Mouse (Mus musculus): Measurements from ENCODE around the gene Elmo3. TPM values are rescaled to one million over a fixed set of nuclear protein-coding genes. Genes with fewer than 3 reads are reported as not detected.

Gene Elmo3
- polyA plus RNA-seq, 1 experiment from 2014 or later, result 14.8 TPM

GRCm38 (mm10) chr8:105331469-105331868 lies 26.1 kb downstream of the Elmo3 start:
- no peak overlapping the region for H3K9ac ChIP-seq (ENCODE audit: low read length)
- no peaks in the 10 kb centered on the region for H3K9me3 ChIP-seq (ENCODE audit: control insufficient read depth, low read length)
- H3K36me3 ChIP-seq (ENCODE audit: control insufficient read depth, insufficient read depth, low read length), result peaks cover 77% of the 10 kb centered on the region
- no peak for ATAC-seq (ENCODE audit: low read depth)
- H3K4me2 ChIP-seq (ENCODE audit: low read depth, low read length), result no peak overlapping the region
- H3K27me3 ChIP-seq (ENCODE audit: control insufficient read depth, insufficient read depth, low read depth, low read length), result no peaks in the 10 kb centered on the region
- H3K27ac ChIP-seq (ENCODE audit: low read length), result no peak overlapping the region
- 89% methylated on average over 22 of the region's 22 CpGs for WGBS
- peaks cover 10% of the 10 kb centered on the region for H3K4me1 ChIP-seq (replicated peaks; ENCODE audit: control insufficient read depth, insufficient read depth, low read length)
- H3K4me3 ChIP-seq (ENCODE audit: low read length), result no peak overlapping the region

DNA sequence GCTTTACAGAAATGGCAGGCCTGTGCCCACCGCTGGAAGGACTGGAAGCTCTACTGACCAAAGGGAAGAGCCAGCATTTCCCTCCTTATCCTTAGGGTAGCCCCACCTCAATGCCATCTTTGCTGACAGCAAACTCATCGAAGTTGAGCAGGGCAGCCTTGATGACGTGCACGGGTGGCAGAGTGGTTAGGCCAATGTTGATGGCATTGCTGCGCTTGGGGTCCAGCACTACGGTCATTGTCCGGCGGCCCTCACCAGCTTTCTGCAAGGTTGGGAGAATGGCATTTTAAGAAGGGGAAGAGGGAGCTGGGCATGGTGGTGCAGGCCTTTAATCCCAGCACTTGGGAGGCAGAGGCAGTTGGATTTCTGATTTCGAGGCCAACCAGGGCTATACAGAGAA lies 26.5 kb downstream of the Elmo3 start:
- Histone ChIP-seq H3K4me2 (ENCODE audit: low read depth, low read length) (no peak overlapping the region), H3K9ac (ENCODE audit: low read length) (no peak overlapping the region), H3K4me3 (ENCODE audit: low read length) (no peak overlapping the region), H3K9me3 (ENCODE audit: control insufficient read depth, low read length) (no peaks in the 10 kb centered on the region), H3K27ac (ENCODE audit: low read length) (peak overlapping the region; percentile 28; the same call in 1 of the 2 replicates), H3K36me3 (ENCODE audit: control insufficient read depth, insufficient read depth, low read length) (peaks cover 82% of the 10 kb centered on the region), H3K4me1 (replicated peaks; ENCODE audit: control insufficient read depth, insufficient read depth, low read length) (peaks cover 9% of the 10 kb centered on the region), H3K27me3 (ENCODE audit: control insufficient read depth, insufficient read depth, low read depth, low read length) (no peaks in the 10 kb centered on the region)
- 94% methylated on average over 9 of the region's 9 CpGs for WGBS
- no peak for ATAC-seq (ENCODE audit: low read depth)

DNA sequence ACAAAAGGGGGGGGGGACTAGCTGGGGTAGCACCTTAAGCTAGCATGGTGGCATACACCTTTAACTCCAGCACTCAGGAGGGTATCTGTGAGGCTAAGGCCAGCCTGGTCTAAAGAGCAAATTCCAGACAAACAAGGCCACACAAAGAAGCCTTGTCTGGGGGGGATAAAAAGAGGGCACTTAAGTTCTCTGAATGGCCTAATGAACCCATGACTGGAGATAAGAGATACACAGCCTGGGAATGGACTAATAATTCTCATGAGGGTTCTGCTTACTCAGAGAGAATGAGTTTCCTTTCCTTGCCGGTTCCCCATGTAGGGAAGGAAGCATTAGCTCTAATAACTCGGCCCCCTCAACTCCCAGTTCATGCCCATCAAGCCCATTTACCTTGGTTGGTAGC lies 27.1 kb downstream of the Elmo3 start:
- Histone ChIP-seq H3K36me3 (ENCODE audit: control insufficient read depth, insufficient read depth, low read length) (peaks cover 88% of the 10 kb centered on the region), H3K27me3 (ENCODE audit: control insufficient read depth, insufficient read depth, low read depth, low read length) (no peaks in the 10 kb centered on the region), H3K4me1 (replicated peaks; ENCODE audit: control insufficient read depth, insufficient read depth, low read length) (peaks cover 3% of the 10 kb centered on the region), H3K9me3 (ENCODE audit: control insufficient read depth, low read length) (no peaks in the 10 kb centered on the region), H3K4me3 (ENCODE audit: low read length) (no peak overlapping the region), H3K27ac (ENCODE audit: low read length) (peak overlapping the region; percentile 28), H3K9ac (ENCODE audit: low read length) (no peak overlapping the region), H3K4me2 (ENCODE audit: low read depth, low read length) (no peak overlapping the region)
- 44% methylated on average over 2 of the region's 2 CpGs for WGBS
- no peak for ATAC-seq (ENCODE audit: low read depth)

GRCm38 (mm10) chr8:105336373-105337130 lies 31.2 kb downstream of the Elmo3 start:
- no peak for ATAC-seq (ENCODE audit: low read depth)
- Histone ChIP-seq H3K27ac (ENCODE audit: low read length) (no peak overlapping the region), H3K9ac (ENCODE audit: low read length) (no peak overlapping the region), H3K27me3 (ENCODE audit: control insufficient read depth, insufficient read depth, low read depth, low read length) (no peaks in the 10 kb centered on the region), H3K36me3 (ENCODE audit: control insufficient read depth, insufficient read depth, low read length) (peaks cover 63% of the 10 kb centered on the region), H3K9me3 (ENCODE audit: control insufficient read depth, low read length) (no peaks in the 10 kb centered on the region), H3K4me3 (ENCODE audit: low read length) (no peak overlapping the region), H3K4me2 (ENCODE audit: low read depth, low read length) (no peak overlapping the region), H3K4me1 (replicated peaks; ENCODE audit: control insufficient read depth, insufficient read depth, low read length) (peaks cover 28% of the 10 kb centered on the region)
- 70% methylated on average over 32 of the region's 32 CpGs for WGBS

- WGBS, result 24% methylated on average over 4 of the region's 4 CpGs
- Histone ChIP-seq H3K4me3 (ENCODE audit: low read length) (no peak overlapping the region), H3K27ac (ENCODE audit: low read length) (peak overlapping the region; percentile 94), H3K27me3 (ENCODE audit: control insufficient read depth, insufficient read depth, low read depth, low read length) (no peaks in the 10 kb centered on the region), H3K36me3 (ENCODE audit: control insufficient read depth, insufficient read depth, low read length) (peaks cover 50% of the 10 kb centered on the region), H3K9me3 (ENCODE audit: control insufficient read depth, low read length) (no peaks in the 10 kb centered on the region), H3K4me2 (ENCODE audit: low read depth, low read length) (no peak overlapping the region), H3K4me1 (replicated peaks; ENCODE audit: control insufficient read depth, insufficient read depth, low read length) (peaks cover 47% of the 10 kb centered on the region), H3K9ac (ENCODE audit: low read length) (peak overlapping the region; percentile 5; the same call in 1 of the 2 replicates)
- no peak for ATAC-seq (ENCODE audit: low read depth)
Measured at GRCm38 (mm10) chr8:105338992-105339391, 33.6 kb downstream of the Elmo3 start.

GRCm38 (mm10) chr8:105339886-105340635 lies 34.7 kb downstream of the Elmo3 start:
- 32% methylated on average over 6 of the region's 6 CpGs for WGBS
- peak overlapping the region; percentile 37 for H3K4me2 ChIP-seq (ENCODE audit: low read depth, low read length)
- H3K9me3 ChIP-seq (ENCODE audit: control insufficient read depth, low read length), result no peaks in the 10 kb centered on the region
- peak overlapping the region; percentile 94 for H3K27ac ChIP-seq (ENCODE audit: low read length)
- peak overlapping the region; percentile 53 for H3K9ac ChIP-seq (ENCODE audit: low read length)
- ATAC-seq (ENCODE audit: low read depth), result peak; percentile 31
- H3K27me3 ChIP-seq (ENCODE audit: control insufficient read depth, insufficient read depth, low read depth, low read length), result no peaks in the 10 kb centered on the region
- peak overlapping the region; percentile 5; the same call in 1 of the 2 replicates for H3K4me3 ChIP-seq (ENCODE audit: low read length)
- peaks cover 55% of the 10 kb centered on the region for H3K4me1 ChIP-seq (replicated peaks; ENCODE audit: control insufficient read depth, insufficient read depth, low read length)
- H3K36me3 ChIP-seq (ENCODE audit: control insufficient read depth, insufficient read depth, low read length), result peaks cover 40% of the 10 kb centered on the region

DNA sequence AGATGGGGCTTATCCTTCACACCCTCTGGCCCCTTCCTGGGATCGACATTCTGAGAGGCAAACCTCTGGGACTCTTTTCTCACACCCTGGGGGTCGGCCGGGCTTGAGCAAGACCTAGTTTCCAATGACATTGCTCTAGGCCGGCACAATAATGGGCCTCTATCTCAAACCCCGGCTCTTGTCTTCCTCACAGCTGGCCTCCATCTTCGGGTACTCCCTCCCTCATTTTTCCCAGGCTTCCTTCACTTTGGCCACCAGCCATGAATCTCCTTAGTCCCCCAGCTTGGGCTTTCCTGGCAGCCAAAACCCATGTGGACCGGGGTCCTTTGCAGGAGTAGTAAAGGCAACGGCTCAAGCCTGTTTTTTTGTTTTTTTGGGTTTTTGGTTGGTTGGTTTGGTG lies 36.0 kb downstream of the Elmo3 start:
- WGBS, result 19% methylated on average over 8 of the region's 8 CpGs

DNA sequence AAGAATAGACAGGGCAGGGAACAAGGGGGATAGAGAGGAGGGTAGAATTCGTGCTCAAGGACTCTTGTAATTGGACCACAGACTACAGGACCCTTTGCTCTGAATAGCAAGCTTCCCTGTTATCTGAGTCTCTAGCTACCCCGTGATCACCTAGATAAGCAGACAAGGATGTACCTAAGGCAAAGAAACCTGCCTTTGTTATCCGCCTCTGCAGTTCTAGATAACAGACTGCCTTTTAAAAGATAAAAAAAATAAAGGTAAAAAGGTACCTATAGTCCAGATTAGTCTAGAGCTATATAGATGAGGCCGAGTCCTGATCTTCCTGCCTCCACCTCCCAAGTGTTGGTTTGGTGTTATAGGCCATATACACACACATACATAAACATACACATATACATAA lies 37.4 kb downstream of the Elmo3 start:
- Histone ChIP-seq H3K4me2 (ENCODE audit: low read depth, low read length) (peak overlapping the region; percentile 92), H3K4me1 (replicated peaks; ENCODE audit: control insufficient read depth, insufficient read depth, low read length) (peaks cover 63% of the 10 kb centered on the region), H3K27ac (ENCODE audit: low read length) (peak overlapping the region; percentile 98), H3K4me3 (ENCODE audit: low read length) (peak overlapping the region; percentile 91), H3K36me3 (ENCODE audit: control insufficient read depth, insufficient read depth, low read length) (peaks cover 14% of the 10 kb centered on the region), H3K9me3 (ENCODE audit: control insufficient read depth, low read length) (no peaks in the 10 kb centered on the region), H3K9ac (ENCODE audit: low read length) (peak overlapping the region; percentile 49), H3K27me3 (ENCODE audit: control insufficient read depth, insufficient read depth, low read depth, low read length) (no peaks in the 10 kb centered on the region)
- no peak for ATAC-seq (ENCODE audit: low read depth)
- 44% methylated on average over 4 of the region's 4 CpGs for WGBS

More for the DNA sequence above, 36.0 kb downstream of the Elmo3 start:
- H3K4me3 ChIP-seq (ENCODE audit: low read length), result no peak overlapping the region
- no peak overlapping the region for H3K9ac ChIP-seq (ENCODE audit: low read length)
- H3K4me2 ChIP-seq (ENCODE audit: low read depth, low read length), result no peak overlapping the region; the same call in 1 of the 2 replicates
- H3K27ac ChIP-seq (ENCODE audit: low read length), result peak overlapping the region; percentile 94
- no peaks in the 10 kb centered on the region for H3K9me3 ChIP-seq (ENCODE audit: control insufficient read depth, low read length)
- ATAC-seq (ENCODE audit: low read depth), result peak; percentile 87
- H3K4me1 ChIP-seq (replicated peaks; ENCODE audit: control insufficient read depth, insufficient read depth, low read length), result peaks cover 63% of the 10 kb centered on the region
- H3K27me3 ChIP-seq (ENCODE audit: control insufficient read depth, insufficient read depth, low read depth, low read length), result no peaks in the 10 kb centered on the region
- peaks cover 28% of the 10 kb centered on the region for H3K36me3 ChIP-seq (ENCODE audit: control insufficient read depth, insufficient read depth, low read length)
